Mouse (Mus musculus) megakaryocyte, embryonic 14.5 days (primary cell): ENCODE measurements at regions not wholly inside any gene's neighbourhood (a gene's known extent, or its start where the extent isn't known, plus 50 kb on each side); places are given as distances from the start of the nearest gene placed in this dataset.

Experiments
- FLI1 ChIP-seq: IDR thresholded peaks from 2 replicates; pipeline ENCODE4 v1.6.1; 2012; ENCODE audit warnings: low read length, inconsistent platforms, mixed read lengths
- GATA1 ChIP-seq: IDR thresholded peaks from 3 replicates; pipeline ENCODE4 v1.6.1; 2012; ENCODE audit warnings: mixed read lengths, low read length, inconsistent platforms, borderline replicate concordance

DNA sequence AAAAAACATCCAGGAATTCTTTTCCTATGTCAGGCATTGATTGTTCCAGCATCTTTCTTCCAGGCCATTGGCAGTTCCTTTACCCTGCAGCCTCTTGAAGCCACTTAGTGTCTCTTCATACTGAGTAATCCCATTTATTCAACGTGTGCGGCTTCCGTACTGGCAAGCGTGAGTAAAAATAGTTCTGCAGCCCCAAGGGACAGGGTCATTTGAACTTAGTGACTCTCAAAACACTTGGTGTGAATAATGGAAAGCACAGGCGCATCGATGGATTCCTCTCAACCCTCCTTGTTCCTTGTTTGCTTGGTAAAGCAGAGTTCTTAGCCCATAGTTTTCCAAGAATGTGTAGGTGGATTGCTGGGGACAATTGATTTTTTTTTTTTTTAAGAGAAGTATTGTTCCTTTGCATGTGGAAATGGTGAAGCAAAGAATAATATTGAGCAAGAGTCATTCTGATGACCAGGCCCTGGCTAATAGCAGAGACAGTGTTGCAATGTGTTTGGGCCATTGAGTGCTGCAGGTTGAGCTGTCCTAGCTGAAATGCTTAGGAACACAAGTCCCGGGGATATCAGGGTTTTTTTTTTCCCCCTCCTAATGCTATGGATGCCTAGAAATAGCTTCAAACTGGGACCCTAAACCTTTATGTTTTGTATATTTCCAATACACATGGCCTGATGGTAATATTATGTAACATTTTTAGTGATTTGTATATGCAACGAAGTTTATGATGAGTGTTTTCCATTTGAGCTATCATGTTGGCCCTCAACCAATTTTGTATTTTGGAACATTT is 1294.1 kb upstream of the A1bg start:
- no peak for TF ChIP-seq GATA1
- TF ChIP-seq FLI1: no peak
